Mouse (Mus musculus) Muller cell, postnatal 12 days (primary cell): Measurements from ENCODE around the gene Dcxr.
"Not testable (repeated sequence)": the region's sequence is repeated elsewhere in the genome, so short reads cannot be mapped to it uniquely, and the experiment has no call there.

Source experiments
- DNase-seq: peaks from one replicate; pipeline ENCODE4 v3.0.0-alpha.2; 2015; ENCODE audit errors: inconsistent ontology term

The Dcxr gene

GRCm38 (mm10) chr11:120709551-120709950 is 17.5 kb downstream of the Dcxr start:
- no peak for DNase-seq

GRCm38 (mm10) chr11:120707969-120708368 is 19.1 kb downstream of the Dcxr start:
- DNase-seq = no peak

- DNase-seq = no peak
Measured at GRCm38 (mm10) chr11:120707225-120707624, 19.9 kb downstream of the Dcxr start.

GRCm38 (mm10) chr11:120706120-120706519 is 21.0 kb downstream of the Dcxr start:
- DNase-seq = no peak

GRCm38 (mm10) chr11:120704486-120705325 is 22.4 kb downstream of the Dcxr start:
- DNase-seq = no peak

GRCm38 (mm10) chr11:120703696-120704454 is 23.2 kb downstream of the Dcxr start:
- DNase-seq = peak; percentile 62

GRCm38 (mm10) chr11:120697741-120698140 is 29.3 kb downstream of the Dcxr start:
- peak; percentile 99 for DNase-seq

- no peak for DNase-seq
Measured at GRCm38 (mm10) chr11:120696568-120696967, 30.5 kb downstream of the Dcxr start.

- no peak for DNase-seq
Measured at GRCm38 (mm10) chr11:120695641-120696040, 31.4 kb downstream of the Dcxr start.

- DNase-seq = peak; percentile 74
Measured at GRCm38 (mm10) chr11:120695184-120695583, 31.9 kb downstream of the Dcxr start.

GRCm38 (mm10) chr11:120693461-120693860 is 33.6 kb downstream of the Dcxr start:
- DNase-seq = no peak

GRCm38 (mm10) chr11:120692471-120693011 is 34.5 kb downstream of the Dcxr start:
- DNase-seq = no peak

GRCm38 (mm10) chr11:120689365-120689764 is 37.7 kb downstream of the Dcxr start:
- no peak for DNase-seq

- DNase-seq = no peak
Measured at GRCm38 (mm10) chr11:120686650-120687272, 40.3 kb downstream of the Dcxr start.

- DNase-seq = no peak
Measured at GRCm38 (mm10) chr11:120684660-120685059, 42.4 kb downstream of the Dcxr start.

GRCm38 (mm10) chr11:120684086-120684485 is 43.0 kb downstream of the Dcxr start:
- DNase-seq = no peak

GRCm38 (mm10) chr11:120683536-120683935 is 43.5 kb downstream of the Dcxr start:
- DNase-seq = no peak

GRCm38 (mm10) chr11:120682683-120683082 is 44.4 kb downstream of the Dcxr start:
- DNase-seq = no peak

GRCm38 (mm10) chr11:120679909-120680308 is 47.2 kb downstream of the Dcxr start:
- DNase-seq = no peak

GRCm38 (mm10) chr11:120676951-120677350 is 50.1 kb downstream of the Dcxr start:
- no peak for DNase-seq

GRCm38 (mm10) chr11:120675875-120676274 is 51.2 kb downstream of the Dcxr start:
- not testable (repeated sequence) for DNase-seq
